ENCODE assay signal across 21 mouse cellular contexts in the genomic region with DNA sequence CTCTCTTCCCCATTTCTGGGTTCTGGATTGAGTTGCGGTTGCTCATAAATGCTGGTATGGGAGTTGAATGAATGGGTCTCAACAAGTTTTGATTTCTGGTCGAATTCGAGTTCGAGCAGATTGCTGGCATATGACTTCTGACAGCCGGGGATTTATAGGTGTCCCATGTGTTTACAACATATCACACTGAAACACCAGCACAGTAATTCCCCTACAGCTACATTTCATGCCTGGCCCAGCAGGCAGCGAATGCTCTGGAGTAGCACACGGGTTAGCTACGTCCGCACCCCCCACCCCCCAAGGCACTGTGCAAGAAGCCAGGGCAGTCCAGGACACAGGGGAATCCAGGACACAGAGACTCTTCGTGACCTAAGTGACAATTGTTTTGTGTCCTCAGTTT.
DNase-seq lines count a peak whose midpoint lies in the region; ATAC-seq and TF ChIP-seq lines count a peak whose summit lies in the region.
"Had no signal": no experiment of that assay in that cellular context is flagged by ENCODE, and none has a peak within 500 bp of the region (broad histone marks: within the 10 kb centered on the region; RNA-seq: fewer than 3 reads in every experiment).

No protein-coding gene starts in this region.

- WGBS in hindbrain, embryonic 11.5 days = 64% methylated on average over 10 of the region's 10 CpGs
- 74% methylated on average over 10 of the region's 10 CpGs for WGBS in hindbrain, postnatal 0 days

- no peak for ATAC-seq in hindbrain, embryonic 11.5 days (ENCODE audit: low FRiP score)
- no peak for ATAC-seq in hindbrain, postnatal 0 days

- no peak overlapping the region for H3K4me2 ChIP-seq in hindbrain, embryonic 11.5 days (replicated peaks; ENCODE audit: low read depth, low read length)
- no peak overlapping the region for H3K4me2 ChIP-seq in hindbrain, postnatal 0 days (ENCODE audit: low read depth, low read length)

- H3K9ac ChIP-seq in hindbrain, embryonic 11.5 days (ENCODE audit: low read depth, low read length) = no peak overlapping the region
- H3K9ac ChIP-seq in hindbrain, postnatal 0 days (replicated peaks; ENCODE audit: low read length) = no peak overlapping the region
- H3K9ac ChIP-seq: liver, embryonic 14.5 days; lung, embryonic 15.5 days had no signal

- DNase-seq in hindbrain, embryonic 11.5 days (ENCODE audit: low spot score) = peak; percentile 8
- DNase-seq in hindbrain, postnatal 0 days (ENCODE audit: low spot score) = no peak
- DNase-seq in embryo, embryonic 9.5 days (ENCODE audit: extremely low spot score) = peak; percentile 1
- peak; percentile 63 for DNase-seq in hindlimb bud, embryonic 11.5 days (ENCODE audit: extremely low spot score, low read depth, low spot score)
- DNase-seq in neural tube, embryonic 10.5 days (ENCODE audit: extremely low spot score, low spot score) = peak; percentile 24
- no peak for DNase-seq in frontal cortex, adult 2 months (ENCODE audit: extremely low spot score in 1 of 2, low spot score in 1 of 2)
- no peak for DNase-seq in left cerebral cortex, adult 11 months (ENCODE audit: low spot score)
- DNase-seq: adrenal gland, adult 2 months; cerebellum, adult 11 months; cerebellum, postnatal 14 days; heart, adult 18-20 months; heart, postnatal 36 days; layer of hippocampus, postnatal 36 days; lung, postnatal 4 days; thymus, postnatal 14 days had no signal

- H3K27me3 ChIP-seq in hindbrain, embryonic 11.5 days (ENCODE audit: control insufficient read depth, insufficient read depth, low read length) = peaks cover 38% of the 10 kb centered on the region
- H3K27me3 ChIP-seq in hindbrain, postnatal 0 days (ENCODE audit: insufficient read depth, low read length) = peaks cover 4% of the 10 kb centered on the region; the same call in 1 of the 2 replicates

- no peak overlapping the region for H3K4me3 ChIP-seq in hindbrain, embryonic 11.5 days (ENCODE audit: low read depth, low read length)
- no peak overlapping the region for H3K4me3 ChIP-seq in hindbrain, postnatal 0 days (ENCODE audit: low read length)

- peaks cover 3% of the 10 kb centered on the region for H3K4me1 ChIP-seq in hindbrain, embryonic 11.5 days (replicated peaks; ENCODE audit: control insufficient read depth, insufficient read depth, low read length)
- no peaks in the 10 kb centered on the region; the same call in 1 of the 2 replicates for H3K4me1 ChIP-seq in hindbrain, postnatal 0 days (ENCODE audit: insufficient read depth, low read length)

- TF ChIP-seq CTCF in hindbrain, postnatal 0 days (IDR thresholded peaks at IDR 0.05; ENCODE audit: low read depth) = no peak

- H3K27ac ChIP-seq in hindbrain, embryonic 11.5 days (ENCODE audit: low read depth, low read length) = no peak overlapping the region
- H3K27ac ChIP-seq in hindbrain, postnatal 0 days = no peak overlapping the region
- H3K27ac ChIP-seq: embryonic facial prominence, embryonic 10.5 days; hindbrain, embryonic 15.5 days; liver, embryonic 14.5 days; lung, embryonic 15.5 days; midbrain, embryonic 12.5 days; neural tube, embryonic 13.5 days had no signal

- H3K9me3 ChIP-seq in hindbrain, embryonic 11.5 days (ENCODE audit: control insufficient read depth, low read length) = no peaks in the 10 kb centered on the region
- no peaks in the 10 kb centered on the region for H3K9me3 ChIP-seq in hindbrain, postnatal 0 days (ENCODE audit: low read length)
- H3K9me3 ChIP-seq: embryonic facial prominence, embryonic 10.5 days; hindbrain, embryonic 15.5 days; lung, embryonic 15.5 days; midbrain, embryonic 12.5 days; neural tube, embryonic 13.5 days had no signal

- H3K36me3 ChIP-seq in hindbrain, embryonic 11.5 days (ENCODE audit: control insufficient read depth, insufficient read depth, low read length) = no peaks in the 10 kb centered on the region
- H3K36me3 ChIP-seq in hindbrain, postnatal 0 days (ENCODE audit: insufficient read depth, low read length) = no peaks in the 10 kb centered on the region
- H3K36me3 ChIP-seq: embryonic facial prominence, embryonic 10.5 days; hindbrain, embryonic 15.5 days; lung, embryonic 15.5 days; midbrain, embryonic 12.5 days; neural tube, embryonic 13.5 days had no signal

Comparison
In these comparisons a context has a peak if more than half of its experiments do, and no peak if none do; other contexts are left out.
1. DNase-seq: peak in hindbrain, embryonic 11.5 days (single experiment), embryo, embryonic 9.5 days (single experiment), hindlimb bud, embryonic 11.5 days (single experiment) and neural tube, embryonic 10.5 days (single experiment); none in hindbrain, postnatal 0 days (single experiment), frontal cortex, adult 2 months (0 of 2) and left cerebral cortex, adult 11 months (single experiment).